Mouse (Mus musculus) heart, embryonic 11.5 days (tissue): ENCODE measurements around the gene Mstn. TPM values are rescaled to one million over a fixed set of nuclear protein-coding genes. Genes with fewer than 3 reads are reported as not detected.

Experiments
- ATAC-seq: fragments of 200-750 bp; cut with Nextera tagmentation; replicated peaks from 2 replicates; pipeline ENCODE4 v1.8.0; 2017; ENCODE audit warnings: moderate library complexity; ENCODE audit not compliant: insufficient number of reproducible peaks, low FRiP score, low TSS enrichment
- H3K27ac ChIP-seq: fragments of 300-500 bp; sonication (generic); 2 replicates; pipeline ENCODE4 v1.5.1; 2014; ENCODE audit warnings: mild to moderate bottlenecking, low read depth, low read length
- H3K27me3 ChIP-seq: fragments of 300-500 bp; sonication (generic); 2 replicates; pipeline ENCODE4 v1.6.1; 2014; ENCODE audit warnings: mild to moderate bottlenecking, low read length, mixed read lengths; ENCODE audit not compliant: control insufficient read depth, insufficient read depth
- H3K36me3 ChIP-seq: fragments of 300-500 bp; sonication (generic); 2 replicates; pipeline ENCODE4 v1.6.1; 2014; ENCODE audit warnings: mild to moderate bottlenecking, low read length, moderate library complexity, mixed read lengths; ENCODE audit not compliant: control insufficient read depth, insufficient read depth
- H3K4me1 ChIP-seq: fragments of 300-500 bp; sonication (generic); 2 replicates; pipeline ENCODE4 v1.6.1; 2014; ENCODE audit warnings: low read length; ENCODE audit not compliant: control insufficient read depth, insufficient read depth
- H3K4me2 ChIP-seq: fragments of 300-500 bp; sonication (generic); 2 replicates; pipeline ENCODE4 v1.6.1; 2014; ENCODE audit warnings: mild to moderate bottlenecking, moderate library complexity
- H3K4me3 ChIP-seq: fragments of 300-500 bp; sonication (generic); 2 replicates; pipeline ENCODE4 v1.5.1; 2014; ENCODE audit warnings: low read depth, low read length
- H3K9ac ChIP-seq: fragments of 300-500 bp; sonication (generic); 2 replicates; pipeline ENCODE4 v1.6.1; 2014; ENCODE audit warnings: mild to moderate bottlenecking, low read depth, low read length, moderate library complexity
- H3K9me3 ChIP-seq: fragments of 300-500 bp; sonication (generic); replicated peaks from 2 replicates; pipeline ENCODE4 v1.6.1; 2016; ENCODE audit warnings: low read length; ENCODE audit not compliant: control insufficient read depth
- WGBS: fragments of 180-500 bp; shearing (Covaris S2); extraction: QIAGEN DNeasy Blood & Tissue Kit; methylation state at CpG from one replicate; pipeline ENCODE4 v1.1.7; 2014; ENCODE audit not compliant: insufficient replicate concordance; 5-methylcytosine and 5-hydroxymethylcytosine counted together
- polyA plus RNA-seq: library from polyadenylated mRNA; unstranded; fragments of >200 nt; fragmentation: Nextera tagmentation; extraction: Ambion mirVana; gene quantifications from 2 replicates; pipeline ENCODE4 v1.2.1, GENCODE M21; 2014

The Mstn gene
- polyA plus RNA-seq = 5.0 and 7.0 TPM in 2 replicates

DNA sequence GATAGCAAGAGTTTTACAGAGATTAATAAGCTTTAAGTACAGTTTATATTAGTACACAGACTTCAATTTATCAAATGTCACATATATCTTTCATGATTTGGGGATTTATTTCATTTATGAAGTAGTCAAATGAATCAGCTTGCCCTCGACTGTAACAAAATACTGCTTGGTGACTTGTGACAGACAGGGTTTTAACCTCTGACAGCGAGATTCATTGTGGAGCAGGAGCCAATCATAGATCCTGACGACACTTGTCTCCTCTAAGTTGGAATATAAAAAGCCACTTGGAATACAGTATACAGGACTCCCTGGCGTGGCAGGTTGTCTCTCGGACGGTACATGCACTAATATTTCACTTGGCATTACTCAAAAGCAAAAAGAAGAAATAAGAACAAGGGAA lies at the start of gene Mstn:
TSS of gene Mstn (plus strand) at position 301 of the 400 bp plus-strand sequence.
- no peak within 1 kb of the TSS; the same call in 1 of the 2 replicates for H3K4me2 ChIP-seq
- no peaks in the 10 kb centered on the region for H3K27me3 ChIP-seq
- no peaks in the 10 kb centered on the region for H3K36me3 ChIP-seq
- no peak within 1 kb of the TSS for H3K9ac ChIP-seq
- H3K9me3 ChIP-seq = no peaks in the 10 kb centered on the region
- WGBS = 63% methylated on average over 6 of the region's 6 CpGs
- H3K27ac ChIP-seq = no peak within 1 kb of the TSS
- no peak within 1 kb of the TSS for H3K4me3 ChIP-seq
- no peaks in the 10 kb centered on the region; the same call in 1 of the 2 replicates for H3K4me1 ChIP-seq
- ATAC-seq = no peak

DNA sequence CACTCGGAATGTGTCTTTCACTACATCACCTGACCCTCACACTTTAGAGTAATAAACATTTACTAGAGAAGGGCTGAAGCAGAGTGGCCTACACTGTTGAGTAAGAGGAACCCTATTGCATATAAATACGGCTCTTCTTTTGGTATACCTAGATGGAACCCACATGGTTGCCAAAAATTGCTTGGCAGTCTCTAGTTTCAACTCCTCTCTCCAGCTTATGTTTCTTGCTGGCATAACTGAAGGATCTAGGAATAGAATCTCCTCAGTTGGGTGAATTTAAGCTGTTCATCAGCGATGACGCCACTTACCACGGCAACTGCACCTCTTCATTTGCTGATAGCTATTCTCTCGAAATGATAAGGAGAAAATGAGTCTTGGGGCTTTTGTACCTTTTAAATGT lies 46.7 kb upstream of the Mstn start:
- ATAC-seq = no peak
- no peaks in the 10 kb centered on the region for H3K4me1 ChIP-seq
- H3K4me3 ChIP-seq = no peak overlapping the region
- no peak overlapping the region for H3K9ac ChIP-seq
- H3K27ac ChIP-seq = no peak overlapping the region
- no peaks in the 10 kb centered on the region for H3K36me3 ChIP-seq
- H3K27me3 ChIP-seq = no peaks in the 10 kb centered on the region
- H3K4me2 ChIP-seq = no peak overlapping the region
- H3K9me3 ChIP-seq = no peaks in the 10 kb centered on the region
- 74% methylated on average over 6 of the region's 6 CpGs for WGBS

DNA sequence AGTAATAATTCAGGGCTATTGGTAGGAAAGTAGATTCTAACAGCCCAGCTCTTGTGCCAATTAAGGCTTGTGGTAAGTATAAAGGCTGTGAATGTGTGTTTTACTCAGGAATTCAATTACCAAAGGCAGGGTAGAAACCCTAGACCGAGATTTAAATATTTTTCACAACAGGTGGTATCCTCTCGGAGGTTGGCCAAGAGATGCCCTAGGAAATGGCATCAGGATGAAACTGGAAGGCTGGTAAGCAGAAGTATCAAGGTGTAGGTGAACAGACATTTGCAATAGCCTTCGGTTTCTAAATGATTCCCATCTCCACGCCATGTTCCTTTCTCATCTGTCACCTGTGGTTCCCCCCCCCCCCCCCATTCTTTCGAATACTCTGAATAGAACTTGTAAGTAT lies 45.8 kb upstream of the Mstn start:
- Histone ChIP-seq H3K4me2 (no peak overlapping the region), H3K9me3 (no peaks in the 10 kb centered on the region), H3K9ac (no peak overlapping the region), H3K4me3 (no peak overlapping the region), H3K36me3 (no peaks in the 10 kb centered on the region), H3K27ac (no peak overlapping the region), H3K27me3 (no peaks in the 10 kb centered on the region), H3K4me1 (no peaks in the 10 kb centered on the region)
- no peak for ATAC-seq
- WGBS = 67% methylated on average over 5 of the region's 5 CpGs

DNA sequence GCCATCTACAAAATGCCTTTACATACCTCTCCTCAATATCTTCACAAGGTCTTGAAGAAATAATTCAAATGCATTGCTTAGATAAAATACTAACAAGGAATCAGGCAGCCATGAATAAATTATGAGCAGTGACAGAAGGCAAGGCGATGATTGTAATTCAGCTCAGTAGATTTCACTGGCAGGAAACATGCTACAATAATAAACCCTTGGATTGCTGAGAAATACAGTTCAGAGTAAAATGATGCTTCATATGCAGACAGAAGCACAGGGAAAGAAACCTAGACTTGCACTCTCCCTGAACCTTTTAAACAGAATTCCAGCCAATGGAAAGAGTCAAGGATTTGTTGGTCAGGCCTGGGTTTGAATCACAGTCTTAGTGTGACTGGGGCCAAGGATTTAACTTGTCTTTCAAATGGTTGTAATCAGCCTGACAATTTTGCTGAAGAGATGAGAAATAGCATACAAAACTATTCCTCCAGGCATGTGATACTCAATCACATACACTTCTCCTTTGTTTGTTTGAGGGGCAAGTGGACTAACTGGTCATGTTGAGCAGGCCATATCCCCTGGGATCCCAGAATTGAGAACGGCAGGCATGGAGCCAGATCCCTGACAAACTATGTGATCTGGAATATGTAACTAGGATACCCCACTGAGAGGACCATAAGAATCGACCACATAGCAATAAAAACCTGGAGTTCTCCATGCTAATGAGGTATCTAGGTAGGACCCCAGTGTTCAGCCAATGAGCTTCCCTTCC lies 42.5 kb upstream of the Mstn start:
- 63% methylated on average over 3 of the region's 3 CpGs for WGBS
- no peaks in the 10 kb centered on the region for H3K36me3 ChIP-seq
- no peaks in the 10 kb centered on the region for H3K27me3 ChIP-seq
- no peak overlapping the region for H3K4me2 ChIP-seq
- no peak overlapping the region for H3K9ac ChIP-seq
- no peaks in the 10 kb centered on the region for H3K9me3 ChIP-seq
- no peak for ATAC-seq
- no peaks in the 10 kb centered on the region for H3K4me1 ChIP-seq
- H3K4me3 ChIP-seq = no peak overlapping the region
- no peak overlapping the region for H3K27ac ChIP-seq

DNA sequence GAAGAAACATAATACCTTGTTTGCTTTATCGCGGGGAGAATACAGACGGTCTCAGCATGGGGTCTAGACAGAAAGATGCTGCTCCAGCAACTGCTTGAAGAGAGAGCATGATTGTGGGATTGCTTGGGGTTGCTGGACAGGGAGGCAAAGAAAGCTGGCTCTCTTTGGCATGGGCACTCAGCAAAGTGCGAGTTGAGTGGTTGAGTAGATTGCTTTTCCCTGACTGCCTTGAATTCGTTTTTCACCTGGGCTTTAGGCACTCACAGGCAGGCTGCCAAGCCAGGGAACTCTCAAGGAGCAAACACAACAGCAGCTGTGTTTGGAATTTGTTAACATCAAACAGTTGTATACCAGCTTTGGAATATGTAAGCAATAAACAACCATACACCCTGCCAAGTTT lies 41.4 kb upstream of the Mstn start, which contains the start of gene 1700019D03Rik:
TSS of gene 1700019D03Rik (minus strand) at position 101 of the 400 bp plus-strand sequence.
- no peak within 1 kb of the TSS for H3K4me2 ChIP-seq
- no peak within 1 kb of the TSS for H3K27ac ChIP-seq
- H3K27me3 ChIP-seq = no peaks in the 10 kb centered on the region
- 57% methylated on average over 5 of the region's 5 CpGs for WGBS
- H3K4me3 ChIP-seq = no peak within 1 kb of the TSS
- no peaks in the 10 kb centered on the region for H3K4me1 ChIP-seq
- no peak for ATAC-seq
- H3K9ac ChIP-seq = no peak within 1 kb of the TSS
- H3K36me3 ChIP-seq = no peaks in the 10 kb centered on the region
- H3K9me3 ChIP-seq = no peaks in the 10 kb centered on the region

DNA sequence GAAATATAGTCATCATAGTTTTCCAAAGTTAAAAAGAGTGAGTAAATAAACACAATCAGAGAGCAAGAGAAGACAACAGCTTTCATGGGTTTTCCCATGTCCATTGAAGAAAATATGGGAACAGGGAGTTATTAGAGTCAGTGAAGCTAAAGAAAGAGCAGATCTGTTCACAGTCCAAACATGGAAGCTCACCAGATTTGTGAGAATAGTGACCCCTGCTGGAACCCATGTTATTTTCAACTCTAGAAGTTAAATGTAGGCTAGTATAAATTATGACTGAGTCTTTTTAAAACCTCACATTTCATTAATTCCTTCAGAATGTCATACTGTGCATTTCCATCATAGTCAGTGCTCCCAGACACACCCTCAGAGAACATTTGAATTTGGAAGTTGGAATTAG lies 28.9 kb upstream of the Mstn start:
- Histone ChIP-seq H3K27me3 (no peaks in the 10 kb centered on the region), H3K9ac (no peak overlapping the region), H3K36me3 (no peaks in the 10 kb centered on the region), H3K27ac (no peak overlapping the region), H3K4me1 (no peaks in the 10 kb centered on the region), H3K4me3 (no peak overlapping the region), H3K4me2 (no peak overlapping the region), H3K9me3 (no peaks in the 10 kb centered on the region)
- no peak for ATAC-seq

DNA sequence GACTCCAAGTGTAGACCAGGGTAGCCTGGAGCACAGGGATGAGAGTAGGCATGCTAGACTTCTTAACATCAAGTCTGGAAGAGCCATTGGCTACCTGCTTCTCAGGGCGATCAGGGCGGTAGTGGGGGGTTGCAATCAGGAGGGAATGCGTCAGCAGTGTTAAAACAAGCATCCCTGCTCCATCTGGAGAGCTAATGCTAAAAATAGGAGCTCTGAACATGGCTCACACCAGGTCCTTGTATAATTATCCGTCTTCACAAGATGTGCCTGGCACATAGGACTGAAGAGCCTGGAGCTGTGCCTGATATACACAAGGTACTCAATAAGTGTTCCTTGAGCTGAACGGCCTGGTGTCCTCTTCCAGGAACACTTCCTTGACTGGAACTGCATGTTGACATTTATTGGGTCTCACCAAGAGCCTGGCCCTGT lies 24.0 kb upstream of the Mstn start:
- H3K9me3 ChIP-seq = no peaks in the 10 kb centered on the region
- no peak overlapping the region for H3K4me3 ChIP-seq
- no peak overlapping the region for H3K9ac ChIP-seq
- H3K4me2 ChIP-seq = no peak overlapping the region
- no peaks in the 10 kb centered on the region for H3K36me3 ChIP-seq
- no peak overlapping the region for H3K27ac ChIP-seq
- no peak for ATAC-seq
- 51% methylated on average over 5 of the region's 5 CpGs for WGBS
- H3K4me1 ChIP-seq = no peaks in the 10 kb centered on the region
- H3K27me3 ChIP-seq = no peaks in the 10 kb centered on the region

DNA sequence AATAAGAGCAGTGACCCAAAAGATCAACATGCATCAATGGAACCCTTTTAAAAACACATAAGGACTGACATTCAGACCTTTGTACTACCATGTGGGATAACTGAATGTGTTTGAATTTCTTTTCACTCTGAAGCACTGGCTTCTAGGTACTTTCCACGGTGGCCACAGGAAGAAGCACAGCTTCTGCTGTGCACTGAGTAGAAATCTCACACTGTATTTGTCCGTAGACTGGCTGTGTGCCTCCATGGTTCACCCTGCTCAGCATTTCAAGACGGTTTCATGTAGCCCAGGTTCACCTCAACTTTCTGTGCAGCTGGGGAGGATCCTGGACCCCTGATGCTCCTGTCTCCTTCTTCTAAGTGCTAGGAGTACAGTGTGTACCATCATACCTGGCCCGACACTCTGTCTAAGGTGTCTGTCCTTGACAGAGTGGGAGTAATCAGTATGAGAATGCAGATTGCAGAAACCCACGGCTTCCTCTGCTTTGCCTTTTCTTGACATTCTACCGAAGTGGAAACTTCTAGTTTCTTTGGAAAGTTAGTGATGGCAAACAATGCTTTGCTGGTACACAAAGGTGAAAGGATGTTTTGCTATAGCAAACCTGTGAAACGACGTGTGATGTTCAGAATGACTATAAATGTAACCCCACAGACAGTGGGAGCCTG lies 11.5 kb upstream of the Mstn start:
- Histone ChIP-seq H3K4me3 (no peak overlapping the region), H3K36me3 (no peaks in the 10 kb centered on the region), H3K4me1 (no peaks in the 10 kb centered on the region), H3K4me2 (no peak overlapping the region), H3K27ac (no peak overlapping the region), H3K27me3 (no peaks in the 10 kb centered on the region), H3K9ac (no peak overlapping the region), H3K9me3 (no peaks in the 10 kb centered on the region)
- ATAC-seq = no peak
- 73% methylated on average over 8 of the region's 8 CpGs for WGBS
